Mouse (Mus musculus) heart, embryonic 15.5 days (tissue): ENCODE results near the gene Tnip2. TPM values are rescaled to one million over a fixed set of nuclear protein-coding genes. Genes with fewer than 3 reads are reported as not detected.

Experiments used
- ATAC-seq: fragments of 200-750 bp; cut with Nextera tagmentation; replicated peaks from 2 replicates; pipeline ENCODE4 v1.8.0; 2017; ENCODE audit warnings: low read depth, moderate TSS enrichment; ENCODE audit not compliant: insufficient number of reproducible peaks, insufficient read depth, low FRiP score
- H3K27ac ChIP-seq: fragments of 300-500 bp; sonication (generic); 2 replicates; pipeline ENCODE4 v1.5.1; 2015; ENCODE audit warnings: mild to moderate bottlenecking, inconsistent platforms
- H3K27me3 ChIP-seq: fragments of 300-500 bp; sonication (generic); 2 replicates; pipeline ENCODE4 v1.6.1; 2015; ENCODE audit warnings: inconsistent platforms
- H3K36me3 ChIP-seq: fragments of 300-500 bp; sonication (generic); 2 replicates; pipeline ENCODE4 v1.6.1; 2015; ENCODE audit warnings: mild to moderate bottlenecking, inconsistent platforms
- H3K4me1 ChIP-seq: fragments of 300-500 bp; sonication (generic); replicated peaks from 2 replicates; pipeline ENCODE4 v1.6.1; 2015; ENCODE audit warnings: inconsistent platforms
- H3K4me2 ChIP-seq: fragments of 300-500 bp; sonication (generic); 2 replicates; pipeline ENCODE4 v1.6.1; 2015; ENCODE audit warnings: inconsistent platforms, mild to moderate bottlenecking, moderate library complexity
- H3K4me3 ChIP-seq: fragments of 300-500 bp; sonication (generic); 2 replicates; pipeline ENCODE4 v1.5.1; 2015; ENCODE audit warnings: mild to moderate bottlenecking, inconsistent platforms
- H3K9ac ChIP-seq: fragments of 300-500 bp; sonication (generic); 2 replicates; pipeline ENCODE4 v1.6.1; 2015; ENCODE audit warnings: mild to moderate bottlenecking, inconsistent platforms
- H3K9me3 ChIP-seq: fragments of 300-500 bp; sonication (generic); replicated peaks from 2 replicates; pipeline ENCODE4 v1.6.1; 2016; ENCODE audit warnings: inconsistent platforms
- WGBS: fragments of 180-500 bp; shearing (Covaris S2); methylation state at CpG from one replicate; pipeline ENCODE4 v1.1.7; 2015; ENCODE audit warnings: mixed read lengths; 5-methylcytosine and 5-hydroxymethylcytosine counted together
- polyA plus RNA-seq: library from polyadenylated mRNA; unstranded; fragments of >200 nt; fragmentation: Nextera tagmentation; extraction: Ambion mirVana; gene quantifications from 2 replicates; pipeline ENCODE4 v1.2.1, GENCODE M21; 2015

Tnip2 gene
- polyA plus RNA-seq = 15.6 and 21.2 TPM in 2 replicates

- Histone ChIP-seq H3K27me3 (no peaks in the 10 kb centered on the region), H3K4me3 (peak within 1 kb of the TSS; percentile 78), H3K4me2 (peak within 1 kb of the TSS; percentile 91), H3K36me3 (no peaks in the 10 kb centered on the region), H3K9me3 (no peaks in the 10 kb centered on the region), H3K27ac (peak within 1 kb of the TSS; percentile 68), H3K9ac (peak within 1 kb of the TSS; percentile 81), H3K4me1 (peaks cover 7% of the 10 kb centered on the region)
- WGBS = under 1% methylated on average over 63 of the region's 64 CpGs
- ATAC-seq = peak; percentile 99
Observed at GRCm38 (mm10) chr5:34513466-34514217, at the start of gene Tnip2. TSS of gene Tnip2 (minus strand) at chr5:34513991.

GRCm38 (mm10) chr5:34551821-34552220 is 38.0 kb upstream of the Tnip2 start:
- Histone ChIP-seq H3K9ac (no peak overlapping the region), H3K9me3 (no peaks in the 10 kb centered on the region), H3K4me3 (no peak overlapping the region), H3K36me3 (peaks cover 26% of the 10 kb centered on the region), H3K27ac (no peak overlapping the region), H3K4me1 (peaks cover 15% of the 10 kb centered on the region), H3K4me2 (no peak overlapping the region), H3K27me3 (no peaks in the 10 kb centered on the region)
- ATAC-seq = no peak
- whole genome bisulfite sequencing = 94% methylated on average over 4 of the region's 4 CpGs

DNA sequence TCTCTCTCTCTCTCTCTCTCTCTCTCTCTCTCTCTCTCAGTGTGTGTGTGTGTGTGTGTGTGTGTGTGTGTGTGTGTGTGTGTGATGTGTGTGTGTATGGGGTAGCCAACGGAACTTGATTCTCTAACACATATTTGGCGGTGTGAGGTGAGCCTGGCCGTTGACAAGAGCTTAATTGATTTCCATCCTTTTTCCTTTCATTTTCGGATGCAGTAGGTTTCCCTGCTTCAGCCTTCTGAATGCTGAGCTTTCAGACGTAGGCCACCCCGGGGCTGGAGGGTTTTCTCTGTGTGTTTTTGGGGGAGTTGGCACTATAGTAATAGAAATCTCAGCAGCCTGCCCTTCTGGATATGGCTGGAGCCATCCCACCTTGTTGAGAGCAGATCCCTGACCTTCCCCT is 36.5 kb upstream of the Tnip2 start:
- H3K27ac ChIP-seq = no peak overlapping the region
- 41% methylated on average over 6 of the region's 6 CpGs for WGBS
- H3K9ac ChIP-seq = no peak overlapping the region

DNA sequence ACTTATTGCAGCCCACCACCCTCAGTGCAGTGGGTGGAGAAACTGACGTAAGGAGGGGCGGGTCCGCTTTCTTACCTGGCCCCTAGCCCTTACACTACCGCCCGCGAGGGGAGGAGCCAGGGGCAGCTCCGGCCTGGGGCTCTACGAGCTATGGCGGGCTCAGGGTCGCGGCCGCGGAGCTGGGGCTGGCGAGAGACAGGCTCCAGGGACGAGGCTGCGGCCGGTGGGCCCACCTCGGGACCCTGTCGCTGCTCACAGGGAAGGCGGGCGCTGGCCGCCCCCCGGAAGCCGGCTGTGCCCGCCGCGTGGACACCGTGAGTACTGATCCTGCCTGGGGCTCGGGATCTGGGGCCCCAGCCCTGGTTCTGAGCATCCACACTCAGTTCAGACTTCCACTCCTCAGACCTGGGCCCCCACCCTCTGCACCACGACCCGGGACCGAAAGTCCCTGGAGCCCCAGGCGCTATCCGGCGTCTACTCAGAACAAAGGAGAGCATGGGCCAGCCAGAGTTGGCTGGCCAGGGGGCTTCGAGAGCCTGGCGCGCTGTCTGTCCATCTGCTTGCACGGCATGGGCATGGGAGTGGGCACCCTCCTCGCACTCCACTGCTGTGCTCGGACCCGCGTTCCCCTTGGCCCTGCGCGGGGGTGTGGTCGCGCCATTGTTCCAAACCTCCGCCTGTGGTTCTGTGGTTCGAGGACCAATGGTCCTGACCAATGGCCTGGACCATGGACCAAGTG is 35.9 kb upstream of the Tnip2 start:
- WGBS = 2% methylated on average over 49 of the region's 49 CpGs
- H3K9ac ChIP-seq = peak overlapping the region; percentile 90
- no peaks in the 10 kb centered on the region for H3K27me3 ChIP-seq
- ATAC-seq = peak; percentile 79
- peak overlapping the region; percentile 83 for H3K4me2 ChIP-seq
- H3K36me3 ChIP-seq = peaks cover 9% of the 10 kb centered on the region; the same call in 1 of the 2 replicates
- H3K27ac ChIP-seq = peak overlapping the region; percentile 38
- peaks cover 15% of the 10 kb centered on the region for H3K4me1 ChIP-seq
- H3K4me3 ChIP-seq = peak overlapping the region; percentile 80
- H3K9me3 ChIP-seq = no peaks in the 10 kb centered on the region

More for the DNA sequence above, 36.5 kb upstream of the Tnip2 start:
- Histone ChIP-seq H3K4me3 (peak overlapping the region; percentile 80), H3K9me3 (no peaks in the 10 kb centered on the region), H3K4me2 (peak overlapping the region; percentile 83), H3K36me3 (peaks cover 10% of the 10 kb centered on the region; the same call in 1 of the 2 replicates), H3K27me3 (no peaks in the 10 kb centered on the region), H3K4me1 (peaks cover 15% of the 10 kb centered on the region)
- ATAC-seq = no peak

DNA sequence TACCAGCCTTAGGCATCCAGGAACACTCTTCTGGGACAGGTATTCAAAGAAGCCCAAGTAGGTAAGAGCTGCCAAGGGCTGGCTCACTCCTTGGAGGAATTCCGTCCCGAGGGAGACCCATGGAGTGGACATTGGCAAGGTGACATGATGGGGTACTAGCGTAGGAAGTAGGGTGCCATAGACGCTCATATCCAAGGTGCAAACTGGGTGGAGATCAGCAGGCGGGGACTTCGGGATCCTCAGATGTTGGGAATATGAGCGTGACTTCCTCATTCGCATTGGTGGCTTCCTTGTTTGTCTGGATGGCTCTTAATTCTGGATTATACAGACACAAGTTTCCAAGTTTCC is 35.3 kb upstream of the Tnip2 start:
- H3K36me3 ChIP-seq = peaks cover 9% of the 10 kb centered on the region; the same call in 1 of the 2 replicates
- 27% methylated on average over 8 of the region's 8 CpGs for WGBS
- peak overlapping the region; percentile 80 for H3K4me3 ChIP-seq
- no peaks in the 10 kb centered on the region for H3K27me3 ChIP-seq
- peak; percentile 14; the same call in 1 of the 2 replicates for ATAC-seq
- H3K9me3 ChIP-seq = no peaks in the 10 kb centered on the region
- H3K27ac ChIP-seq = no peak overlapping the region
- H3K4me2 ChIP-seq = peak overlapping the region; percentile 83
- peak overlapping the region; percentile 90 for H3K9ac ChIP-seq
- H3K4me1 ChIP-seq = peaks cover 15% of the 10 kb centered on the region

- no peak overlapping the region for H3K27ac ChIP-seq
- no peak for ATAC-seq
- H3K27me3 ChIP-seq = no peaks in the 10 kb centered on the region
- peaks cover 5% of the 10 kb centered on the region; the same call in 1 of the 2 replicates for H3K36me3 ChIP-seq
- no peak overlapping the region for H3K4me3 ChIP-seq
- no peak overlapping the region for H3K4me2 ChIP-seq
- H3K9me3 ChIP-seq = no peaks in the 10 kb centered on the region
- H3K9ac ChIP-seq = no peak overlapping the region
- peaks cover 19% of the 10 kb centered on the region for H3K4me1 ChIP-seq
Observed at GRCm38 (mm10) chr5:34547410-34547809, 33.6 kb upstream of the Tnip2 start.

DNA sequence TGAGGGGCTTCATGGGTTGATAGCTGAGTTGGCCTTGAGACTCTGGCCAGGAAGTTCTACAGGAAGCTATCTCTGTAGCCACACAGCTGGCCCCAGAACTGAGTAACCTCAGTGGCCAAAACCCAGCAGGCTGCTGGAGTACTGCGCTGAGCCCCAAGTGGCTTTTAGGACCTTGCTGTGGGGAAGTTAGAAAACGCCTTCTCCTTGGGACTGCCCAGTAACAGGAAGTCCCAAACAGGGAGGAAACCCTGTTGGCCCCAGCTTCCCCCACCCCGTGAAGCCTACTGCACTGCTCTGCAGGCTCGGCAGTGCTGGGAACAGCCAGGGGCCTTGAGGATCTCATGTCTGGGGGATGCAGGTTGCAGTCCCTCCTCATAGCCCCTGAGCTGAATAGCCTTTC is 29.3 kb upstream of the Tnip2 start:
- WGBS = 39% methylated on average over 4 of the region's 4 CpGs
- Histone ChIP-seq H3K4me2 (no peak overlapping the region), H3K9me3 (no peaks in the 10 kb centered on the region), H3K9ac (no peak overlapping the region), H3K36me3 (no peaks in the 10 kb centered on the region), H3K27me3 (no peaks in the 10 kb centered on the region), H3K4me3 (peak overlapping the region; percentile 5; the same call in 1 of the 2 replicates), H3K4me1 (peaks cover 8% of the 10 kb centered on the region), H3K27ac (no peak overlapping the region)
- ATAC-seq = no peak

- H3K9me3 ChIP-seq = no peaks in the 10 kb centered on the region
- H3K4me1 ChIP-seq = peaks cover 12% of the 10 kb centered on the region
- no peaks in the 10 kb centered on the region for H3K36me3 ChIP-seq
- no peak overlapping the region for H3K9ac ChIP-seq
- H3K4me3 ChIP-seq = no peak overlapping the region
- ATAC-seq = no peak
- 67% methylated on average over 1 of the region's 1 CpGs for WGBS
- H3K27ac ChIP-seq = no peak overlapping the region
- H3K4me2 ChIP-seq = no peak overlapping the region
- no peaks in the 10 kb centered on the region for H3K27me3 ChIP-seq
Observed at GRCm38 (mm10) chr5:34542166-34542565, 28.4 kb upstream of the Tnip2 start.

GRCm38 (mm10) chr5:34539121-34539520 is 25.3 kb upstream of the Tnip2 start:
- Histone ChIP-seq H3K9ac (no peak overlapping the region), H3K4me3 (no peak overlapping the region), H3K27me3 (no peaks in the 10 kb centered on the region), H3K36me3 (no peaks in the 10 kb centered on the region), H3K27ac (no peak overlapping the region), H3K9me3 (no peaks in the 10 kb centered on the region), H3K4me1 (peaks cover 13% of the 10 kb centered on the region), H3K4me2 (no peak overlapping the region)
- WGBS = 82% methylated on average over 2 of the region's 2 CpGs
- ATAC-seq = no peak

DNA sequence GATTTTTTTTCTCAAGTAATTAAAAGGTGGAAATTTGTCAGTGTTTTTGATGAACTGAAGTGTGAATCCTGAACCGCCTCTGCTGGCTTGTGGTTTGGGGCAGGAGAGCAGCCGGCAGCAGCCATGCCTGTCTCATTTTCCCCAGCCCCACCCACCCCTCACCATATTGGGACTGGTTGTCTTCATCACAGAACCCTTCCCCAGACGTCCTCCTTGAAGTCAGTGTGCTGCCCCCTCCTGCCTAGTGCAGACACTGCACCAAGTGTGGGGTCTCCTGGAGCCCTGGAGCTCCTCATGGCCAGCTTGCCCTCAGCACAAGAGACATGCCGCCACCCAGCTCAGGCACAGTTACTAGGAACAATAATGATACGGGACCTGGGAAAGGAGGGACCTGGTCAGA is 24.7 kb upstream of the Tnip2 start:
- H3K9me3 ChIP-seq = no peaks in the 10 kb centered on the region

DNA sequence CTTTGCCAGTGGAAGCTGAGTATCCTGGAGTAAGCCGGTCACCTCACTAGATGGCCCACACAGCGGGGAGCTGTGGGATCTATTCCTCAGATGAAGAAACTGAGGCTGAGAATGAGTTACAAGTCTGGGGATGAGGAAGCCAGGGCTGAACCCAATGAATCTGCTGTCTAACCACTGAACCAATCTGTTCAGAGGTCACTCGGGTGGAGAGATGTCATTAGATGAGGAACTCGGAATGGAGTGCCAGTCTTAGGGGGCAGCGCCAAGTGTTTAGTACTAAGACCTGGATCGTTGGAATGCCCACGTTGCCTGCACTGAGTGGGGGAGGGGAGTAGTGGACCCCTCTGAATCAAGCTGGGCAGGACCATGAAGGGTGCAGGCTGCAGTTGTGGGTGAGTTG is 24.3 kb upstream of the Tnip2 start:
- 62% methylated on average over 7 of the region's 7 CpGs for WGBS

More for the DNA sequence above, 24.7 kb upstream of the Tnip2 start:
- Histone ChIP-seq H3K27me3 (no peaks in the 10 kb centered on the region), H3K4me2 (no peak overlapping the region), H3K9ac (no peak overlapping the region), H3K4me1 (peaks cover 19% of the 10 kb centered on the region), H3K27ac (no peak overlapping the region), H3K36me3 (no peaks in the 10 kb centered on the region), H3K4me3 (no peak overlapping the region)
- no peak for ATAC-seq
- WGBS = 31% methylated on average over 5 of the region's 5 CpGs

More for the DNA sequence above, 24.3 kb upstream of the Tnip2 start:
- H3K9ac ChIP-seq = no peak overlapping the region
- no peak overlapping the region for H3K4me2 ChIP-seq
- H3K27me3 ChIP-seq = no peaks in the 10 kb centered on the region
- peaks cover 18% of the 10 kb centered on the region for H3K4me1 ChIP-seq
- H3K27ac ChIP-seq = no peak overlapping the region
- no peak overlapping the region for H3K4me3 ChIP-seq
- no peaks in the 10 kb centered on the region for H3K9me3 ChIP-seq
- ATAC-seq = no peak
- no peaks in the 10 kb centered on the region for H3K36me3 ChIP-seq
